Mouse (Mus musculus) myocyte (in vitro differentiated cells): ENCODE data around the gene Ablim1. TPM values are rescaled to one million over a fixed set of nuclear protein-coding genes. Genes with fewer than 3 reads are reported as not detected.
A peak's percentile ranks its signal among the peaks of the same experiment; 100 is the strongest.

Experiments used
- H3K27me3 ChIP-seq: one replicate; pipeline ENCODE4 v1.6.1; 2011; ENCODE audit not compliant: control insufficient read depth, insufficient read depth, insufficient read length
- H3K36me3 ChIP-seq: one replicate; pipeline ENCODE4 v1.6.1; 2011; ENCODE audit not compliant: control insufficient read depth, insufficient read depth
- H3K4me2 ChIP-seq: one replicate; pipeline ENCODE4 v1.6.1; 2011; ENCODE audit warnings: low read depth, control low read depth
- H3K4me3 ChIP-seq: one replicate; pipeline ENCODE4 v1.5.1; 2011; ENCODE audit warnings: mild to moderate bottlenecking, control low read depth, moderate library complexity
- H3K79me2 ChIP-seq: one replicate; pipeline ENCODE4 v1.6.1; 2011; ENCODE audit not compliant: control insufficient read depth, insufficient read depth
- H3ac ChIP-seq: one replicate; pipeline ENCODE4 v1.6.1; 2011; ENCODE audit not compliant: control insufficient read depth, insufficient read length
- CEBPB ChIP-seq: IDR thresholded peaks from 2 replicates; pipeline ENCODE4 v1.6.1; 2011; ENCODE audit warnings: mild to moderate bottlenecking, moderate library complexity; ENCODE audit not compliant: poor library complexity, insufficient read depth, severe bottlenecking
- E2F4 ChIP-seq: IDR thresholded peaks from one replicate; pipeline ENCODE4 v1.6.1; 2011; ENCODE audit warnings: mild to moderate bottlenecking, control low read depth, moderate library complexity; ENCODE audit not compliant: insufficient read depth
- MAX ChIP-seq: IDR thresholded peaks from one replicate; pipeline ENCODE4 v1.6.1; 2011; ENCODE audit warnings: low read depth, mild to moderate bottlenecking, control low read depth
- MYOD1 ChIP-seq, 3 experiments: IDR thresholded peaks; one replicate each; pipeline ENCODE4 v1.6.1; 2011; ENCODE audit warnings: control low read depth in 2 of 3, low read depth in 2 of 3, mild to moderate bottlenecking in 2 of 3, moderate library complexity in 1 of 3; ENCODE audit not compliant: insufficient read length in 2 of 3, control insufficient read depth in 1 of 3
- MYOG ChIP-seq, 3 experiments: IDR thresholded peaks; one replicate each; pipeline ENCODE4 v1.6.1; 2011; ENCODE audit warnings: control low read depth in 2 of 3, low read depth in 2 of 3, mild to moderate bottlenecking in 2 of 3; ENCODE audit not compliant: insufficient read length in 2 of 3, control insufficient read depth in 1 of 3, insufficient read depth in 1 of 3
- POLR2A ChIP-seq: IDR thresholded peaks from one replicate; pipeline ENCODE4 v1.6.1; 2011; ENCODE audit warnings: low read depth, mild to moderate bottlenecking, control low read depth, moderate library complexity; ENCODE audit not compliant: insufficient read length
- POLR2AphosphoS2 ChIP-seq: IDR thresholded peaks from one replicate; pipeline ENCODE4 v1.6.1; 2011; ENCODE audit warnings: low read depth, control low read depth; ENCODE audit not compliant: insufficient read length
- REST ChIP-seq: IDR thresholded peaks from one replicate; pipeline ENCODE4 v1.6.1; 2011; ENCODE audit warnings: mild to moderate bottlenecking, control low read depth, moderate library complexity; ENCODE audit not compliant: insufficient read depth, insufficient read length
- SRF ChIP-seq: IDR thresholded peaks from one replicate; pipeline ENCODE4 v1.6.1; 2011; ENCODE audit warnings: low read depth; ENCODE audit not compliant: control insufficient read depth, insufficient read length
- TCF12 ChIP-seq: IDR thresholded peaks from one replicate; pipeline ENCODE4 v1.6.1; 2011; ENCODE audit warnings: mild to moderate bottlenecking, control low read depth; ENCODE audit not compliant: poor library complexity, insufficient read depth, severe bottlenecking
- TCF3 ChIP-seq: IDR thresholded peaks from one replicate; pipeline ENCODE4 v1.6.1; 2011; ENCODE audit warnings: low read depth, control low read depth; ENCODE audit not compliant: insufficient read length
- USF1 ChIP-seq: IDR thresholded peaks from one replicate; pipeline ENCODE4 v1.6.1; 2011; ENCODE audit warnings: low read depth, mild to moderate bottlenecking, control low read depth, moderate library complexity
- polyA plus RNA-seq: library from polyadenylated mRNA; unstranded; fragments of >200 nt; fragmentation: generic; extraction: Trizol; gene quantifications from one replicate; pipeline ENCODE4 v1.2.1, GENCODE M21; 2012; ENCODE audit warnings: missing spikeins

Gene Ablim1
- polyA plus RNA-seq, 1 experiment: 29.9 TPM

- H3K79me2 ChIP-seq: no peaks in the 10 kb centered on the region
- no peaks in the 10 kb centered on the region for H3K36me3 ChIP-seq
- no peaks in the 10 kb centered on the region for H3K27me3 ChIP-seq
- no peak overlapping the region for H3K4me2 ChIP-seq
- no peak for TF ChIP-seq REST
- no peak for TF ChIP-seq TCF12
- no peak for TF ChIP-seq MYOG (IDR thresholded peaks at IDR 0.05; ENCODE audit: control insufficient read depth in 1 of 3, insufficient read depth in 1 of 3, insufficient read length in 2 of 3, low read depth in 2 of 3)
- no peak for TF ChIP-seq MYOD1 (IDR thresholded peaks at IDR 0.05; ENCODE audit: control insufficient read depth in 1 of 3, insufficient read length in 2 of 3, low read depth in 2 of 3)
- no peak for TF ChIP-seq E2F4
- H3ac ChIP-seq: no peak overlapping the region
- H3K4me3 ChIP-seq: no peak overlapping the region
Observed at GRCm38 (mm10) chr19:57132916-57133520, 181.7 kb downstream of the Ablim1 start.

- H3K4me2 ChIP-seq: no peak overlapping the region
- TF ChIP-seq CEBPB: no peak
- no peaks in the 10 kb centered on the region for H3K79me2 ChIP-seq
- no peaks in the 10 kb centered on the region for H3K36me3 ChIP-seq
- H3K4me3 ChIP-seq: no peak overlapping the region
- no peaks in the 10 kb centered on the region for H3K27me3 ChIP-seq
- no peak overlapping the region for H3ac ChIP-seq
Observed at GRCm38 (mm10) chr19:57132281-57132680, 182.4 kb downstream of the Ablim1 start.

GRCm38 (mm10) chr19:57131366-57131765 lies 183.4 kb downstream of the Ablim1 start:
- TF ChIP-seq TCF3 (no peak), E2F4 (no peak), MYOD1 (IDR thresholded peaks at IDR 0.05; ENCODE audit: control insufficient read depth in 1 of 3, insufficient read length in 2 of 3, low read depth in 2 of 3) (no peak), SRF (no peak), CEBPB (no peak), POLR2AphosphoS2 (no peak), REST (no peak), USF1 (no peak), TCF12 (no peak), MAX (no peak), MYOG (IDR thresholded peaks at IDR 0.05; ENCODE audit: control insufficient read depth in 1 of 3, insufficient read depth in 1 of 3, insufficient read length in 2 of 3, low read depth in 2 of 3) (no peak), POLR2A (no peak)
- no peak overlapping the region for H3K4me3 ChIP-seq
- no peaks in the 10 kb centered on the region for H3K79me2 ChIP-seq
- H3ac ChIP-seq: no peak overlapping the region
- H3K27me3 ChIP-seq: no peaks in the 10 kb centered on the region
- H3K4me2 ChIP-seq: no peak overlapping the region
- H3K36me3 ChIP-seq: no peaks in the 10 kb centered on the region

GRCm38 (mm10) chr19:57130591-57130990 lies 184.1 kb downstream of the Ablim1 start:
- Histone ChIP-seq H3K4me3 (no peak overlapping the region), H3K36me3 (no peaks in the 10 kb centered on the region), H3K27me3 (no peaks in the 10 kb centered on the region), H3K4me2 (no peak overlapping the region), H3ac (no peak overlapping the region), H3K79me2 (no peaks in the 10 kb centered on the region)
- TF ChIP-seq USF1 (peak; percentile 17), REST (no peak)

DNA sequence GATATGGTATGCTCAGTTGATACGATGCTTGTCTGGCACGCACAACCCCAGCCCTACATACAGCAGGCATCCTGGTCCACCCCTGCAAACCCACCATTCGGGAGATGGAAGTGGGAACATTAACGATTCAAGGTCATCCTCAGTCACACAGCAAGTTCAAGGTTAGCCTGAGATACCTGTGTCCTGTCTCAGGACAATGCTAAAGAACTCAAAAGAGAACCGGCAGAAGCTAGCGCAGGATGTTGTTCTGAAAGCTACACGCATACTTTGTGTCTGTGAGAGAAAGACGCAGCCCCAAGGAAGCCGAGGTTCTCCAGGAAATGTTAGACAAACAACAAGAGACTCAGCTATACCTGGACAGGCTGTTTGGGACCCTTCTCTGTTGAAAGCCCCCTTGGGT lies 185.0 kb downstream of the Ablim1 start:
- Histone ChIP-seq H3K4me3 (no peak overlapping the region), H3K79me2 (no peaks in the 10 kb centered on the region), H3K4me2 (no peak overlapping the region), H3K27me3 (no peaks in the 10 kb centered on the region), H3ac (no peak overlapping the region), H3K36me3 (no peaks in the 10 kb centered on the region)
- TF ChIP-seq POLR2AphosphoS2: no peak

- TF ChIP-seq USF1 (no peak), MYOD1 (IDR thresholded peaks at IDR 0.05; ENCODE audit: control insufficient read depth in 1 of 3, insufficient read length in 2 of 3, low read depth in 2 of 3) (no peak)
- H3K4me3 ChIP-seq: no peak overlapping the region
- no peaks in the 10 kb centered on the region for H3K27me3 ChIP-seq
- H3K79me2 ChIP-seq: no peaks in the 10 kb centered on the region
- no peak overlapping the region for H3ac ChIP-seq
- no peak overlapping the region for H3K4me2 ChIP-seq
- no peaks in the 10 kb centered on the region for H3K36me3 ChIP-seq
Observed at GRCm38 (mm10) chr19:57128037-57128436, 186.7 kb downstream of the Ablim1 start.
